Comparison of ENCODE assay signal across 24 mouse cellular contexts in the genomic region with DNA sequence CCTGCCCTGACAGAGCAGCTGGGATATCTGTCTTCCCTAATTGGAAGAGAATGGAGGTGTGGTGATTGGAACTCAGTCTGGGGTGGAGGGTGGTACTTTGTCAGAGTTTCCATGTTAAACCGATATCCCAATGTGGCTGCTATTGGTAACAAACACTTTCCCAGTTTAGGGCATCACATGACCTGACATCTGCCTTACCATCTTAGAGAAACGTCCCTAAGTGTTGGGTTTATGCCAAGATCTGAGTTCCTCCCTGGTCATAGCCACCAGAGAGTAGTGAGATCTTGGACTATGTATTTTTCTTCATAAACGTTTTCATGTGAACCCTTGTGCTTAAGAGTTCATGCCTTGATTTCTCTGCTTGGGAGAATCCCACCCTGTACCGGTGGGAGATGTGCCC.
"Had no signal": no experiment of that assay in that cellular context is flagged by ENCODE, and none has a peak within 500 bp of the region (broad histone marks: within the 10 kb centered on the region; RNA-seq: fewer than 3 reads in every experiment).

No protein-coding gene starts in this region.

- H3K27me3 ChIP-seq: limb, embryonic 13.5 days; lung, embryonic 15.5 days; neural tube, embryonic 12.5 days; neural tube, embryonic 15.5 days had no signal

- ATAC-seq: liver, embryonic 12.5 days had no signal

- H3K4me1 ChIP-seq: midbrain, embryonic 10.5 days; neural tube, embryonic 12.5 days had no signal

- DNase-seq: kidney, postnatal 25 days; layer of hippocampus, adult 9-11 months; liver; lung, adult 18-20 months; midbrain, embryonic 14.5 days; right cerebral cortex, adult 18-20 months; right cerebral cortex, postnatal 14 days; right cerebral cortex, postnatal 4 days; thymus, adult 2 months; thymus, postnatal 14 days; thymus, postnatal 4 days had no signal

- H3K4me3 ChIP-seq: layer of hippocampus, adult 2 months; limb, embryonic 10.5 days; limb, embryonic 13.5 days; liver, embryonic 12.5 days; liver, embryonic 15.5 days; lung, embryonic 15.5 days; megakaryocyte, embryonic 14.5 days; midbrain, embryonic 10.5 days; neural tube, embryonic 12.5 days; neural tube, embryonic 15.5 days had no signal

- H3K4me2 ChIP-seq: limb, embryonic 13.5 days; liver, embryonic 12.5 days; liver, embryonic 15.5 days; lung, embryonic 15.5 days; neural tube, embryonic 12.5 days; neural tube, embryonic 15.5 days had no signal

- H3K9ac ChIP-seq: limb, embryonic 13.5 days; liver, embryonic 12.5 days; liver, embryonic 15.5 days; lung, embryonic 15.5 days; neural tube, embryonic 12.5 days; neural tube, embryonic 15.5 days had no signal

- H3K36me3 ChIP-seq: limb, embryonic 10.5 days; limb, embryonic 13.5 days; liver, embryonic 12.5 days; liver, embryonic 15.5 days; lung, embryonic 15.5 days; midbrain, embryonic 10.5 days; neural tube, embryonic 12.5 days; neural tube, embryonic 15.5 days had no signal

- H3K27ac ChIP-seq: kidney, postnatal 0 days; layer of hippocampus, adult 2 months; limb, embryonic 10.5 days; limb, embryonic 13.5 days; liver, embryonic 12.5 days; liver, embryonic 15.5 days; lung, embryonic 15.5 days; macrophage; midbrain, embryonic 10.5 days; neural tube, embryonic 12.5 days; neural tube, embryonic 15.5 days; stomach, postnatal 0 days had no signal

- H3K9me3 ChIP-seq: limb, embryonic 10.5 days; limb, embryonic 13.5 days; liver, embryonic 12.5 days; liver, embryonic 15.5 days; lung, embryonic 15.5 days; megakaryocyte, embryonic 14.5 days; midbrain, embryonic 10.5 days; neural tube, embryonic 12.5 days; neural tube, embryonic 15.5 days had no signal
